Mouse (Mus musculus): ENCODE results near the gene Cdk5rap3.

Gene Cdk5rap3

DNA sequence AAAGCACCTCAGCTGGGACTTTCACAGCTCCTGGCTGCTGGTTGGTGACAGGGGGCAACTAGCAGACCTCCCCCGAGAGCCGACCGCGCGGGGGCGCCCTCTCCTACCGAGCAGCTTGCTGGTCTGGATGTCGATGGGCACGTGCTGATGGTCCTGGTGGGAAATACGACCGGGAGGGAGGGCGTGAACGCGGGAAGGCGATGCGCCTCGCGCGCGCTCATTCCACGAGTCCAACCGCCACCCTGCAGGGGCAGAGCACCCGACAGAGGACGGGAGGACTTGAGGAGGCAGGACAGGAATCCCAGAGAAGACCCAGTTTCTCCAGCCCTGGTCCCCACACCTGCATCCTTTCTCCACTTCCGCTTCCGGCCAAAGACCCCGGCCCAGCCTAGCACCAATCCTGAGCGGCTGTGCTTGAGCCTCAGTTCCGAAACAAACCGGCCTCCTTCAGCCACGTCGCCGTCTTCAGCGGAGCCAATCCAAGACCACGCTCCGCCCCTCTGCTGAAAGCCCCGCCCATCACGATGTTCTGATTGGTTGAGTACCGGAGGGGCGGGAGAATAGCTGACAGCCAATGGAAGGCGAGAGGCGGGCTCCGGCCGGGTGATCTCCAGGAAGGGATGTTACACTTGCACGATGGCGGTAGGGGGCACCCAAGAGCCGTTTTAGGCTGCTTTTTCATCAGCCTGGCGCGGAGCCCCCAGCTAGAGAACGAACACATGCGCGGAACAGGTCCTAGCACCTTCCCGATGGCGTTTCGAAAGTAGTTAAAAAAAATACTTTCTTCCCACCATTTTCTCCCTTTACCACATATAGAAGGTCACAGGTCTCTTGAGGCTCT lies at the start of gene Cdk5rap3:
Cdk5rap3 (minus strand) TSS at position 453 of the 841 bp plus-strand sequence.
- DNase-seq = peak; percentile 100

DNA sequence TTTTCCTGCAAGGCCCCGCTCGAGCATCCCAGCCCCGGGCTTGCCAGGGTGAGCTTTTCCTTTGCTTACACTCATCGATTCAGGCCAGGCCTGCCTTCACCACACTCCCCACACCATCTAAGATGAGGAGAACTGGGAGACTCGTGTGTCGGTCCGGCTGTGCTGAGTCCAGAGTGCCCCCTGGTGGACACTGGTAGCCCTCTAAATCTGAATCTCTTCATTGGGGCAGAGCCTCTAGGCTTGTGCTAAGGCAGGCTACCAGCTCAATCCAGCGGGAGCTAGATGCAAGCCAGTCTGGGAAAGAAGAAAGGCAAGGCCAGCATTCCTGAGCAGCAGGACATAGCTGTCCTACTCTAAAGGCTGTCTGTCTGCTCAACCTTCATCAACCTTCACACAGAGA lies 47.3 kb upstream of the Cdk5rap3 start:
- peak; percentile 95 for DNase-seq

DNA sequence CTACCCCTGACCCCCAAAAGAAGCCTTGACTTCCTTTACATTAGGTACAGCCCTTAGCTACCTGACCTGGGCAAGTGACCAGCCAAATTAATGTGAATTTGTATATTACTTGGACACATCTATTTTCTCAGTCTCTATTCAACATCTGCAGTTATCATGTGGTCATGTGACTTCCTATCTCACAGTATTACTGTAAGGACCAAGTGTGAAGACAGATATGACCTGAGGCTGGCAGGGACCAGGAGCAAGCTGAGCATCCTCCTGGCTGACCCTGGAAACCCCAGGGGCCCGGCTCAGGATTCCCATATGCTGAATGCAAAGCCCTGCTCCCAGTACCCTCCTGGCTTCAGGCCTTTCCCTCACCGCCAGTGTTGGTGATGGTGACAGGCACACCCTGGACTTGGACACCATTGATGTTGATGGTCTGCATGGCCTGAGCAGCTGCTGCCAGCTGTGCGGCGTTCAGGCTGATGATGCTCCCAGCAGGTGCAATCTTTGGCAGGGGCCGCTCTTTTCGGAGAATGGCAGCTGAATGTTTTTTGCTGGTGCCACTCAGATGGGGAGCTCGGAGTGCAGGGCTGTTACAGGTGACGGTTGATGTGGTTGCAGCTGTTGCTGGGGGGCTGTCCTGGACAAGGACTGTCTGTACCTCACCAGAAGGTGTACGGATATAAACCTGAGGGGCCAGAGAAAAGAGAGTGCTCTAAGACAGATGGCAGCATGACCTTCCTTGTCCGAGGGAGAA lies 40.9 kb upstream of the Cdk5rap3 start:
- DNase-seq = no peak

DNA sequence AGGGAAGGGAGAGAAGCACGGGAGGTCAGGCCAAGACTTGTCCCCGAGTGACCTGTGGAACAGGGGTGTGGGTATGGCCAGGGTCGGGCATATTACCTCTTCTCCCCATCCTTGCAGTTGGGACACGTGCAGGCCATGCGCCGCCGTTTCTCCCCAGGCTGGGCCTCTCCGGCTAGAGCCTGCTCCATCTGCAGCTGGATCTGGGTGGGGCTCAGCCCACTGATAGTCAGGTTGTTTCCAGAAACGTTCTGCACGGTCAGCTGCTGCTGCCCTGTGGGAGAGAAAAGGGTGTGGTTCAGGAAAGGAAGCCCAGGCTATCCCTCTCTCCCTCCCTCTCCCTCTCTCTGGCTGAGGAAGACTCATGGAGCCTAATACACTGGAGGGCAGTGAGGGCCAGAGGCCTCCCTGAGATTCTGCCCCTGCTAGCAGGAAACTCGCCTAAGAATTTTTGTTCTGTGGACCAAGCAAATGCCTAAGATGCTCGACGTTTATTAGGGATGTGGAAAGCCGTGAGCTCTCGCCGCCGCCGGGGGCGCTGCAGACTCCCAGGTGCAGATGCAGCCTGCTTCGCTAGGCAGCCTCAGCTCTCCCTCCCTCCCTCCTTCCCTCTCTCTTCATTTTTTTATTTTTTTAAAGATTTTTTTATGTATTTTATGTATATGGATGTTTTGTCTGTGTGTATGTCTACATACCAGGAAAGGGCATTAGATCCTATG lies 39.9 kb upstream of the Cdk5rap3 start:
- DNase-seq = no peak

DNA sequence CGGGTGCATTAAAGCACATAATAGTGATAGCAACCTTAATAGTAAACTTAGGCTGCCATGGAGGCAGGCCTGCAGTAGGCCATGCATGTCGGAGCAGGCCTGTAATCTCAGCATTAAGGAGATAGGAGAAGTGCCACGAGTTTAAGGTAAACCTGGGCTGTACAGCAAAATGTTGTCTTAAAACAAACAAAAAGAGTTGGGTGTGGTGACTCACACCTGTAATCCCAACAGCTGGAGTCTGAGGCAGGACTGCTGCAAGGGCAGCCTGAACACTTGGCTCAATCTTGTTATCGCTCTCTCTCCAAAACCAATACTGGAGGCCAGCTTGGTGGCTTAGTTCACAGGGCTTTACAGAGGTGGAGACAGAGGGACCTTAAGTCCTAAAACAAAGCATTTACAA lies 38.8 kb upstream of the Cdk5rap3 start:
- DNase-seq = no peak

DNA sequence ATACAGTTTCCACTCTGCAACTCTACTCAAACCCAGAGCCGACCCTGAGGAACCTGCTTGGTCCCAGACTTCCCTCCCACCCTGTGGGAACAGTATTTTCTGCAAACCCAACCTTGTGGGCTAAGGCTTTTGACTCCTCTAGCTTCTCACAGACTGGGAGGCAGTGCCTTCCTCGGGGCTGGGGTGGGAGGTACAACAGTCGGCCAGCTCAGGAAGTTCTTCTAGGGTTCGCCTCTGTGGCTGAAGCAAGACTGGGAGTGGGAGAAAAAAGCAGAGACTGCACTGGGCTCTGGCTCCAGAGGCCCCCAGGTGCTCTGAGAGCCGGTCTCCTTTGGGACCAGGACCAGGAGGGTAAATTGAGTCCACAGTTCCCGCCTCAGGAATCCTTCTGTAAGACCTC lies 36.6 kb upstream of the Cdk5rap3 start:
- DNase-seq = no peak

DNA sequence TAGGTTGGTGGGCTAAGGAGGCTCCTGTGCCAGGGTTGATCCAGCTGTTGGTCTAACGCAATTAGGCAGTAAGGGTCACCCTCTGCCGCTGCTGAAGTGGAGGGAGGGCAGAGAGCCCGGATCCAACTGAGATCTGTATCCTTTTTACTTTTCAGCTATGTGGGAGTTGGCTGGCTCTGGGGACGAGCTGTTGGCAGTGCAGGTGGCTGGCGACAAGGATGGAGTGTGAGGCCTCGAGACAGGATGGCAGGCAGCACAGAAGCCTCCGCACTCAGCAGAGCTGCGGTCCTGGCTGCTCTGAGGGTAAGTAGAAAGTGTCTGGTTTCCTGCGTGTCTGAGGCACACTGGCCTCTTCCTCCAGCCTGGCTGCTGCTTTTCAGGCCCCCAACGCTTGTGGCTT lies 36.1 kb upstream of the Cdk5rap3 start:
- DNase-seq = no peak

DNA sequence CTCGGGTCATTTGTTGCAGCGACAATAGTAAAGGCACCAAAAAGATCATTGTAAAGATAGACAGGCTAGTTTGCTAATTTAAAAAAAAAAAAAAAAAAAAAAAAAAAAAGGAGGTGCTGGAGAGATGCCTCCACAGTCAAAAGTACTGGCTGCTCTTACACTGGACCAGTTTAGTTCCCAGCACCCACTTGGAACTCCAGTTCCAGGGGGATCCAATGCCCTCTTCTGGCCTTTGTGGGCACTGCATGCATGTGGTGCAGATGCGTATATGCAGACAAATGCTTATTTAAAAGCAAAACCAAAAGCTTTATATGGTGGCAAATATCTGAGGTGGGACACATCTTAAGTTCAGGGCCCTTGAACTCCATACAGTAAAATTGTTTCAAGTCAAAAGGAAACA lies 34.5 kb upstream of the Cdk5rap3 start:
- DNase-seq = no peak

DNA sequence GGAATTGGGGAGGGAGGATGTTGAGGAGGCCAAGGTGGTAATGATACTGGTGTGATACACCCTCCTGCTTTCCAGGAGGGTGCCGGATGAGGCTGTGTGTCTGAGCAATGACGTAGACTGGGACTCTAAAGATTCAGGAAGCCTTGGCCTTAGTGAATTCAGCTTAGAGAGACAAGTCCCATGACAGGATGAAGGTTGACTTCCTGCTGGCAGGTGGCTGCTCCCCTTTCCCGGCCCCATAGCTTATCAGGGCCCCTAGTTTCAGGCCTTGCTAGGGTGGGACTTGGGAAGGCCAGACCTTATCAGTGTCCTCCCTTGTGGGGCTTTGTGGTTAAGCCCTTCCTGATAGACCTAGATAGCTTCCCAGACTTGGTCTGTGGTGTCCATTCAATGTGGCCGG lies 31.6 kb upstream of the Cdk5rap3 start:
- no peak for DNase-seq

DNA sequence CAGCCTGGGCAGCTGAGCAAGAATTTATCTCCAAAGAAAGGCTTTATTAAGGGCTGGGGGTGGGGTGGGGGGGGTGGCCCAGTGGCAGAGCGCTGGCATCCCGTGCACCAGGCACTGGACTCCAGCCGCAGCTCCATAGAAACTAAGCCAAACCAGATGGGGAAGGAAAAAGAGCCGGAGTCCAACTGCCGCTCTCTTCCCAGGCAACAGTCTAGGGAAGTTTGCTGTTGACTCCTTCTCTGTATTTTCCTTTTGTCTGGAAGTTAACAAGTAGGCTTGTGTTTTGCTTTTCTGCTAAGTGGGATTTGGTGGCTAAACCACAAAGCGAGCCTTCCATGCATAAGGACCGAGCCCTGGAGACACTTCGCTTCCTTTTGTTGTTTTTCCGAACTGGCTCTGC lies 30.2 kb upstream of the Cdk5rap3 start:
- DNase-seq = no peak

DNA sequence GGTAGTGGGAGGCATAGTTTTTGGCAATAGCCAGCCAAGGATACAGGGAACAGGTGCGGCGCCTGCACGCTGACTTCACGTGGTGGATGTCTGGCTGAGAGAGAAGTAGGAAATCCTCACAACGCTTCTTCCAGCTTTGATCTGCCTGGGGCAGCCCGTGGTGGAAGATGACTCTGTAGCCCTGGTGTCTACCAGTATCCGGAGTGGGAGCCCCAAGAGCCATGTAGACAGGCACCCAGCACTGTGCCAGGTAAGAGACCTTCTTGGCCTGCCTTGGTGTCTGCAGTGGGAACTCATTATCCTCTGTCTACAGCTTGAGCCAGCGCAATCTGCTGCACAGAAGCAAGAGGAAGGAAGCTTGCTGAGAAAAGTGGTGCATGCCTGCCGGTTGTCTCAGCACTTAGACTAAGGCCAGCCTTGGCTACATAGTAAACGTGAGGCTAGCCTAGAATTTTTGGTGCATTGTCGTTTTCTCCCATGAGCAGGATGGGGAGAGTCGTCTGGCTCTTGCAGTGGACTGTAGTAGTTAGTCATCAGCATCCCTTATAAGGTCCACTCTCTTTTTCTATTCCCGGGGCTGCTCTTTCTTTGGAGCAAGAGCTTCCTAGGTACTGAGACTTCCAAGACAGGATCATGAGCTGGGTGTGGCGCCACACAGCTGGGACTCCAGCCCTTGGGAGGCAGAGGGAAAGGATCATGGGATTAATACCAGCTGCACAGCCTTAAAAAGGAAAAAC lies 28.7 kb upstream of the Cdk5rap3 start:
- DNase-seq = no peak

DNA sequence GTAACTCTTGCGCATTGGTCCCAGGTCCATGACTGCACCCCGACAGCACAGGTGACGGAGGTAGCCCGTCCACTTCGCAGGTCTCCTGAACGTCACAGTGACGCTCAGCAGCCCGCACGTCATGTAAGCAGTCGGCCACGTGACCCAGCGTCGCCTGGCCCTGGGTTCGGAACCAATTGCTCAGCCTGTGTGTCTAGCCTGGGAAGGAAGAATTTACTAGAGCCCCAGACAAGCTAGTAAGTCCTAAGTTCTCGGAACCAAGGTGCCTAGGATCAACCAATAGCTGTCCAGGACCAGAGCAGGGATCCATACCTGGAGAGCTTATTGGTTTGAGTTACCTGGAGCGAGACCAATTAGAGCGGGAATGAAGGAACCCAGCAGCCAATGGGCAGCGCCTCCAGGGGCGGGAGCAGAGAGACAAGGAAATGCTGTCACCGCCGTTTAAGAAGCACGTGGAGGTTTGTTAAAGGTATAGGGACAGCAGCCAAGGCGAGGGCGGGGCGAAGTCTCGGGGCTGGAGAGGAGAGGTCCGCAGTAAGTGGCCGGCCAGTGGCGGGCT lies 27.5 kb upstream of the Cdk5rap3 start, which contains the start of gene Pnpo:
Pnpo (minus strand) TSS at position 241 of the 559 bp plus-strand sequence.
- DNase-seq = peak; percentile 96

DNA sequence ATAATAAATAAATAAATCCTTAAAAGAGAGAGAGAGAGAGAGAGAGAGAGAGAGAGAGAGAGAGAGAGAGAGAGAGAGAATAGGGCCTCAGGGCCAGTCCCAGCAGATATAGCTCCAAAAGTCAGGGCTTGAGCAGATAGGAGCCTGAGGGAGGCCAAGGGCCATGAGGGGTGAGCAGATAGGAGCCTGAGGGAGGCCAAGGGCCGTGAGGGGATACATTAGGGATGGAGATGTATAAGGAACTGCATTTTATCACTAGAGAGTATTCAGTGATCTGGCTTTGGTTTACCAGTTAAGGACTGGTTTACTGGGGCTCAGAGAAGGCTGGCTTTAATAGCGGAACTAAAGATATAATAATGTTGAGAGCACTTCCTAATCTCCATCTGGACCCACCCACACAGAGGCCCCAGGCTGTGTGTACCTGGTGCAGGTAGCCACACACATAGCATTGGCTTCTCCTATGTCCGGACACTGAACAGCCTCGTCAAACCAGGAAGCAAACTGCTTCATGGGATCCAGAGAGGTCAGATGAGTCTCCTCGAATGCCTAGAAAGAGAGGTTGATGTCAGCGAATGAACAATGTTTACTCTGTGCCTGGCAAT lies 25.8 kb upstream of the Cdk5rap3 start:
- DNase-seq = no peak

DNA sequence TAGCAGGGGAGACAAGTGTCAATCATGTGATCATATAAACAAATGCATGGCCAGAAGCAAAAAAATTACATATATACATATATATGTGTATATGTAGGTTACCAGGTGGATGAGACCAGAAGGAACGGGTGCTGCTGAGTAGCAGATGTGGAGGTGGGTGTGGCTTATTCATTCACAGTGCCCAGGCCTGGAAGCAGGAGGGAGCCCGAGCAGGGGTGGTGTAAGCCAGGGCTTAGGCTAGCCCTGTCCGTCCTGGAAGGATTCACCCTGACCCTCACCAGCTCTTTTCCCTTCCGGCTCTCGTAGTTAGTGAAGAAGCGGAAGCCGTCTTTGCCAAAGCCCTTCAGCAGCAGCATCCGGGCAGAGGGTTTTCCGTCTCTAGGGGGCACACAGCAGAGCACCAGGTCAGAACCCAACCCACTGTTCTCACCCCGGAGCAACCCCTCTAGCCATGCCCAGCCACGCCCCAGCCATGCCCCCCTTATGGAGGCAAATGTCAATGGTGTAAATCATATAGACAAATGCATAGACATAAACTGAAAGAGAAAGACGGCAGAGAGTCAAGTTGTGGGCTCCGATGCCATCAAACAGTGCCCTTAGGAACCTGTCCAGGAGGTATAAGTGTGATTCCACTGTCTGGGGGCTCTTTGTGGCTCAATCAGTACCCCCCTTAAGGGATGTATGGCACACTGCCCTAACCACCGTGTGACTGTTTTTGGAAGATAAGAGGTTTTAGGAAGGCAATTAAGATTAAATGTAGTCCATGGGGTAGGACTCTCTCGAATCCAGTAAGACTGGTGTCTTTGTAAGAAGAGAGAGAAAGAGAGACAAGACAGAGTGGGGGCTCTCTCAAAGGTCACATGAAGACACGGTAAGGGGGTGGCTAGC lies 24.5 kb upstream of the Cdk5rap3 start:
- DNase-seq = no peak

DNA sequence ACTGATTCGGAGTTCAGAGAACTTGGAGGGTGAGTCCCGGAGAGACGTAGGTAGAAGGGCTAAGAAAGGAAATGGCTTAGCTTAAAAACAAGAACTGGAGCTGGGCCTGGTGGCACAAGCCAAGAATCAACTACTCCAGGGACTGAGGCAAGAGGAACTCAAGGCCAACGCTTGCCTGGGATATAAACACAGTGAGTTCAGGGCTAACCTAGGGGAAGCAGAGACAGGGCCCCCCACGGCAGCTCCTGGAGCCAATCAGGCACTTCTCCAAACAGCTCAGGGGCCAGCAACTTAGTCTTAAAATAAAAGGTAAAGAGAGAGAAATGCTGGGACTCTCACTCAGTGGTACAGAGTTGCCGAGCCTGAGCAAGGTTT lies 22.1 kb upstream of the Cdk5rap3 start:
- no peak for DNase-seq

DNA sequence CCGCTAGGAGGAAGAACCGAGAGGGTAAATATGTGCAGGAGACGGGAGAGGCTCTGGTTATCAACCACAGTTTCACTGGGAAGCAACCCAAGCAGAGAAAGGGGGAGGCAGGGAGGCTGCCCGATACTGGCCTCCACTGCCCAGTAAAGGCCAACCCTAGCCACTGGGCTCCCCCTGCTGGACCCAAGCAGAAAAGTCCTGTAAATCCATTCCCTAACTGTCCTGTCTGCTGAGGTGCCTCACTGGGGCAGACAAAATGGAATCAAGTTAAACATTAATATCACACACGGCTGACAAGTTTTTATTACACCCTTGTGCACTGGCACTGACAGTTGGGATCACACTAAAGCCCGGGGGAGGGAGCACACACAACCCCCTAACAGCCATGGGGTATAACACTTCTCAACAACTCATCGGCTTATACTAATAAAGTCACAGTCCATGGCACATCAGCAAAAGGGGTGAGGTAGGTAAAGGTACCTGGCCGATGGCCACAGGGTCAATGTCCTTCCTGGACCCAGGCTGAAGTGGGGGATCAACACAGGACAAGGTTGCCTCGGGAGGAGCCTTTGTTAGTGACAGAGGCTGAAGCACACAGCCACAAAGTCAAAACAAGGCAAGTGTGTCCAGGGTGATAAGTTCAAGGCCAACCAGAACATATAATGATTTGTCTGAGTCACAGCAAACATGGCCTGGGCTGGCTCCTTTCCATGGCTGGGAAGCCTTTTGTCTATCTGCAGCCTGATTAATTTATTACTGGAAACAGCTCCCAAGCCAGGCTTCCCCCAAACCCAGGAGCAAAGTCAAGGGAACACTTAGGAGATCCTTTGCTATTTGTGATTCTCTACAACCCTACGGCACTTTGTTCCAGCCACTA lies 21.5 kb upstream of the Cdk5rap3 start:
- peak; percentile 83 for DNase-seq

DNA sequence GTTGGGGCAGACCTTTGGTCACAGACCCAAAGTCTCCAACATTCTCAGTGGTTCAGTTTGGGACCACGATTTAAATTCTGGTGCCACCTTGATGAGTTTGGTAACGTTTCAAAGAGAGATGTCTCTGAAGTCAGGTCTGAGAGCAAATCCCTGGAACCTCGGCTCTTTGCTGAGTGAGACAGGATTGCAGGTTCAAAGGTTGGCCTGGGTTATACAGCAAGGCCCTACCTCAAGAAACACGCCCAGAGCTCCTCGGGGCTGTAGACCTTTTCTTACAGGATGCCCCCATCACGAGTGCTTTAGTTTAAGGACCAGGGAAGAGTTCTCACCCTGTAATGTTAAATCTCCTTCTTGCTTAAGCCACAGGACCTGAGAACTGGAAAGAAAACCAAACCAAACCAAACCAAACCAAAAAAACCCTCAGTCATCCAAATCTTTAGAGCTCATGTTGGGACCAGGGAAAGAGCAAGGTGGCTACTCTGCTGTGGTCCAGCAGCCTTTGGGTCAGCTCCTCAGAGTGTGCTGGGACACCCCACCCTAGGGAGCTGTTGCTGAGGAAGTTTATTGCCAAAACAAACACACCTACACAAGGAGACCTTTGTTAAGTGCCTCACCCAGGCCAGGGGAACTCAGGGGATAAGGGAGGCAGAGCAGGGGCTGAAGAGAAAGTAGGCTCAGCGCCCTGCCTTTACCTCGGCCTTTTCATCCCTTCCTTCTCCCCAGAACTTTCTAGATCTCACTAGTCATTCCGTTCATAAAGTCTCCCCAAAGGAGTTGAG lies 19.8 kb upstream of the Cdk5rap3 start:
- DNase-seq = no peak

DNA sequence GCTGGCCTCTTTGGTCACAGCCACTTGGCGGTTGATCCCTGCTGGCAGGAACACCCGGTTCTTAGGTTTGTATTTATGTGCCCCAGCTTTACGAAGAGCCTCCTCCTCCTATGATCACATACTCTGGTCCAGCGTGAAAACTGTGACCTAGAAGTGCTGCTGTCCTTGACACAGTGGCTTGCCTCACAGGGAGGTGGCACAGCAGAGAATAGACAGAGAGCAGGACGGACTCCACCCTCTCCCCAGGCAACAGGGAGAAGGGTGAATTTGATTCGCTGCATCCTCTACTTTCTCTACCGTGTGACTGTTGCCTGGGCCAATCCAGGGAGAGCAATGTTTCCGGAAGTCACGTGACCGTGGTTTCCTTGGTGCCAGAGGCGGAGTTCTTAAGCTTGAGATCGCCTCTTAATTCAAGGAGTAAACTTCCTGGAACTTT lies 18.6 kb upstream of the Cdk5rap3 start:
- DNase-seq = peak; percentile 92
